ENCODE assay signal across 17 mouse cellular contexts in the genomic region with DNA sequence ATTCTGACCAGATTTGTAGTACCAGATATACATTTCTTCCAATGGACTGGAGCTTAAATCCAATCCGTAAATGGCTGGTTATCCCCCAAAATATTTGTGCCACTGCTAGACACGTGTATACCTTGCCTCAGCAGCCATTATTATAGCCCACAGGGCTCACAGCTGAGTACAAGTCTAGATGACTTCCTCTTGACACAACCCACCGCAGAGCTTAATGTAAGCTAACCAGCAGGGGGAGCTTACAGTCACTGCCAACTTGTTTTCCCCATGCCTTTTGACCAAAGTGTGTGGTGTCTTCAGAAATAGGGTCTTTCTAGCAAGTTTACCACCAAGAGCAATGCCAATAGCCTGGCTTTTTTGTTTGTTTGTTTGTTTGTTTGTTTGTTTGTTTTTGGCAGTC.
DNase-seq lines count a peak whose midpoint lies in the region; ATAC-seq and TF ChIP-seq lines count a peak whose summit lies in the region.
"Had no signal": no experiment of that assay in that cellular context is flagged by ENCODE, and none has a peak within 500 bp of the region (broad histone marks: within the 10 kb centered on the region; RNA-seq: fewer than 3 reads in every experiment).

No protein-coding gene starts in this region.

- no peak overlapping the region for H3K4me3 ChIP-seq in kidney, adult 2 months (ENCODE audit: insufficient read depth, low read depth, low read length)
- H3K4me3 ChIP-seq in kidney, embryonic 15.5 days (replicated peaks), result no peak overlapping the region
- H3K4me3 ChIP-seq in neural tube, embryonic 11.5 days (ENCODE audit: low read depth, low read length), result no peak overlapping the region
- H3K4me3 ChIP-seq in neural tube, embryonic 15.5 days (replicated peaks), result no peak overlapping the region
- H3K4me3 ChIP-seq: hindbrain, embryonic 12.5 days; megakaryocyte, embryonic 14.5 days; neural tube, embryonic 12.5 days had no signal

- H3K4me1 ChIP-seq in kidney, adult 2 months (ENCODE audit: control insufficient read depth, insufficient read depth, low read length), result no peaks in the 10 kb centered on the region
- H3K4me1 ChIP-seq in kidney, embryonic 15.5 days, result no peaks in the 10 kb centered on the region
- 0 out of 2 replicates have a peak, but pooled peaks cover 2% of the 10 kb centered on the region for H3K4me1 ChIP-seq in neural tube, embryonic 11.5 days (ENCODE audit: control insufficient read depth, insufficient read depth, low read length)
- H3K4me1 ChIP-seq in neural tube, embryonic 15.5 days, result no peaks in the 10 kb centered on the region
- H3K4me1 ChIP-seq: megakaryocyte, embryonic 14.5 days; neural tube, embryonic 12.5 days had no signal

- WGBS in kidney, adult 2 months, result 52% methylated on average over 3 of the region's 3 CpGs
- 67% methylated on average over 3 of the region's 3 CpGs for WGBS in kidney, embryonic 15.5 days
- 61% methylated on average over 3 of the region's 3 CpGs for WGBS in neural tube, embryonic 11.5 days
- 56% methylated on average over 3 of the region's 3 CpGs for WGBS in neural tube, embryonic 15.5 days

- H3K4me2 ChIP-seq in kidney, embryonic 15.5 days, result no peak overlapping the region
- H3K4me2 ChIP-seq in neural tube, embryonic 11.5 days (ENCODE audit: low read depth), result no peak overlapping the region
- no peak overlapping the region for H3K4me2 ChIP-seq in neural tube, embryonic 15.5 days
- H3K4me2 ChIP-seq: hindbrain, embryonic 12.5 days; neural tube, embryonic 12.5 days had no signal

- H3K9me3 ChIP-seq in kidney, embryonic 15.5 days (replicated peaks), result no peaks in the 10 kb centered on the region
- no peaks in the 10 kb centered on the region for H3K9me3 ChIP-seq in neural tube, embryonic 11.5 days (ENCODE audit: control insufficient read depth, low read length)
- H3K9me3 ChIP-seq in neural tube, embryonic 15.5 days (replicated peaks), result no peaks in the 10 kb centered on the region
- H3K9me3 ChIP-seq: hindbrain, embryonic 12.5 days; neural tube, embryonic 12.5 days had no signal

- no peak for ATAC-seq in kidney, embryonic 15.5 days (replicated peaks; ENCODE audit: low FRiP score)
- no peak for ATAC-seq in neural tube, embryonic 11.5 days (ENCODE audit: insufficient read depth, low FRiP score, low TSS enrichment)
- ATAC-seq in neural tube, embryonic 15.5 days (ENCODE audit: low FRiP score), result no peak
- ATAC-seq: Patski had no signal

- 0 out of 2 replicates have a peak, but pooled peaks have one; percentile 9 for TF ChIP-seq CTCF in kidney, adult 2 months (conservative IDR thresholded peaks at IDR 0.05; ENCODE audit: insufficient read depth, insufficient read length, low read depth, low read length)

- H3K27ac ChIP-seq in kidney, adult 2 months (ENCODE audit: insufficient read depth, low read depth, low read length), result no peak overlapping the region
- no peak overlapping the region for H3K27ac ChIP-seq in kidney, embryonic 15.5 days
- H3K27ac ChIP-seq in neural tube, embryonic 11.5 days (ENCODE audit: low read depth, low read length), result no peak overlapping the region
- H3K27ac ChIP-seq in neural tube, embryonic 15.5 days (replicated peaks), result no peak overlapping the region
- H3K27ac ChIP-seq: hindbrain, embryonic 12.5 days; neural tube, embryonic 12.5 days had no signal

- no peak for TF ChIP-seq POLR2A in kidney, adult 2 months (IDR thresholded peaks at IDR 0.05; ENCODE audit: low read depth, low read length)

- no peaks in the 10 kb centered on the region for H3K36me3 ChIP-seq in kidney, adult 2 months (ENCODE audit: control insufficient read depth, insufficient read depth, low read length)
- no peaks in the 10 kb centered on the region for H3K36me3 ChIP-seq in kidney, embryonic 15.5 days
- no peaks in the 10 kb centered on the region for H3K36me3 ChIP-seq in neural tube, embryonic 11.5 days (ENCODE audit: control insufficient read depth, insufficient read depth, low read length)
- H3K36me3 ChIP-seq in neural tube, embryonic 15.5 days, result no peaks in the 10 kb centered on the region
- H3K36me3 ChIP-seq: hindbrain, embryonic 12.5 days; neural tube, embryonic 12.5 days had no signal

- peak; percentile 52 for DNase-seq in embryo, embryonic 10 days (ENCODE audit: low spot score)
- DNase-seq in embryo, embryonic 9.5 days (ENCODE audit: extremely low spot score), result no peak
- DNase-seq in kidney, adult 2 months, result no peak
- peak; percentile 22 for DNase-seq in neural tube, embryonic 11.5 days (ENCODE audit: low spot score)
- peak; percentile 27 for DNase-seq in retina, postnatal 1 day
- no peak for DNase-seq in layer of hippocampus, postnatal 25 days (ENCODE audit: extremely low spot score in 1 of 2, low spot score in 1 of 2)
- DNase-seq: adrenal gland, postnatal 14 days; B cell, adult 2 months; kidney, postnatal 14 days; right cerebral cortex, postnatal 14 days; thymus, postnatal 25 days had no signal

- no peaks in the 10 kb centered on the region for H3K27me3 ChIP-seq in kidney, adult 2 months (replicated peaks; ENCODE audit: control insufficient read depth, insufficient read depth, low read length)
- no peaks in the 10 kb centered on the region for H3K27me3 ChIP-seq in kidney, embryonic 15.5 days
- H3K27me3 ChIP-seq in neural tube, embryonic 11.5 days (ENCODE audit: control insufficient read depth, insufficient read depth, low read length), result no peaks in the 10 kb centered on the region
- no peaks in the 10 kb centered on the region for H3K27me3 ChIP-seq in neural tube, embryonic 15.5 days (replicated peaks)
- H3K27me3 ChIP-seq: hindbrain, embryonic 12.5 days; megakaryocyte, embryonic 14.5 days; neural tube, embryonic 12.5 days; Patski had no signal

- H3K9ac ChIP-seq in kidney, embryonic 15.5 days, result no peak overlapping the region
- no peak overlapping the region for H3K9ac ChIP-seq in neural tube, embryonic 11.5 days (ENCODE audit: low read length)
- H3K9ac ChIP-seq in neural tube, embryonic 15.5 days (replicated peaks), result no peak overlapping the region
- H3K9ac ChIP-seq: hindbrain, embryonic 12.5 days; neural tube, embryonic 12.5 days had no signal

Comparison
In these comparisons a context has a peak if more than half of its experiments do, and no peak if none do; other contexts are left out.
1. DNase-seq: peak in embryo, embryonic 10 days (single experiment), neural tube, embryonic 11.5 days (single experiment) and retina, postnatal 1 day (single experiment); none in embryo, embryonic 9.5 days (single experiment), kidney, adult 2 months (single experiment) and layer of hippocampus, postnatal 25 days (0 of 2).